Mouse (Mus musculus) activated CD4-positive, CD25-positive, alpha-beta regulatory T cell, adult 4 months (primary cell): ENCODE measurements around the gene Slc35c1. TPM values are rescaled to one million over a fixed set of nuclear protein-coding genes. Genes with fewer than 3 reads are reported as not detected.

Source experiments
- polyA plus RNA-seq, 2 experiments: library from polyadenylated mRNA; unstranded; fragments of 100-300 nt; shearing (Covaris generic); gene quantifications; one replicate each; pipeline ENCODE4 v1.2.1; 2017

Slc35c1 gene
- polyA plus RNA-seq, 2 experiments from 2014 or later = 36.6 to 47.3 TPM

Other genes starting within 250 kb of the Slc35c1 start
- gene Pex16, start 85.9 kb downstream of the Slc35c1 start, polyA plus RNA-seq = 10 to 100 TPM; 40.0 to 59.3 TPM
- gene Large2, start 85.7 kb downstream of the Slc35c1 start, polyA plus RNA-seq = not detected
- 1 to 10 TPM; 1.1 to 1.2 TPM for gene 1700029I15Rik, start 78.0 kb downstream of the Slc35c1 start, polyA plus RNA-seq
- under 1 TPM; 0.36 to 0.45 TPM for gene Mapk8ip1, start 59.3 kb downstream of the Slc35c1 start, polyA plus RNA-seq
- gene Cry2, start 26.5 kb downstream of the Slc35c1 start, polyA plus RNA-seq = 1 to 10 TPM; 4.2 to 6.3 TPM
- gene Chst1, start 139.2 kb upstream of the Slc35c1 start, polyA plus RNA-seq = under 1 TPM in 1 of 2 experiments, not detected in 1; 0.20 TPM